ENCODE assay signal across 9 mouse cellular contexts in genomic region chr9:28336511-28337208, GRCm38 (mm10).
DNase-seq lines count a peak whose midpoint lies in the region; ATAC-seq lines count a peak whose summit lies in the region.
"Had no signal": no experiment of that assay in that cellular context is flagged by ENCODE, and none has a peak within 500 bp of the region (broad histone marks: within the 10 kb centered on the region; RNA-seq: fewer than 3 reads in every experiment).

No protein-coding gene starts in this region.

- intact Hi-C loops in heart, postnatal 25 days (cut with DNase I): no loop called here

- no peaks in the 10 kb centered on the region for H3K36me3 ChIP-seq in heart, embryonic 10.5 days
- no peaks in the 10 kb centered on the region for H3K36me3 ChIP-seq in hindbrain, embryonic 12.5 days
- H3K36me3 ChIP-seq: limb, embryonic 15.5 days had no signal

- H3K9me3 ChIP-seq in heart, embryonic 10.5 days: no peaks in the 10 kb centered on the region
- no peaks in the 10 kb centered on the region for H3K9me3 ChIP-seq in hindbrain, embryonic 12.5 days (replicated peaks)
- H3K9me3 ChIP-seq: limb, embryonic 15.5 days had no signal

- peaks cover 4% of the 10 kb centered on the region; the same call in 1 of the 2 replicates for H3K4me1 ChIP-seq in heart, embryonic 10.5 days
- H3K4me1 ChIP-seq in hindbrain, embryonic 12.5 days: no peaks in the 10 kb centered on the region; the same call in 1 of the 2 replicates
- H3K4me1 ChIP-seq: limb, embryonic 15.5 days had no signal

- H3K27ac ChIP-seq in heart, embryonic 10.5 days: no peak overlapping the region
- H3K27ac ChIP-seq in hindbrain, embryonic 12.5 days: no peak overlapping the region
- H3K27ac ChIP-seq: limb, embryonic 15.5 days had no signal

- WGBS in heart, embryonic 10.5 days: 50% methylated on average over 10 of the region's 10 CpGs
- WGBS in hindbrain, embryonic 12.5 days: 31% methylated on average over 10 of the region's 10 CpGs

- H3K27me3 ChIP-seq in heart, embryonic 10.5 days (ENCODE audit: insufficient read depth, poor library complexity, severe bottlenecking): no peaks in the 10 kb centered on the region
- H3K27me3 ChIP-seq in hindbrain, embryonic 12.5 days: no peaks in the 10 kb centered on the region
- H3K27me3 ChIP-seq: limb, embryonic 15.5 days had no signal

- peak; percentile 69 for ATAC-seq in hindbrain, embryonic 12.5 days (ENCODE audit: low FRiP score)

- peak overlapping the region; percentile 24; the same call in 1 of the 2 replicates for H3K4me3 ChIP-seq in heart, embryonic 10.5 days
- no peak overlapping the region for H3K4me3 ChIP-seq in hindbrain, embryonic 12.5 days
- H3K4me3 ChIP-seq: limb, embryonic 15.5 days had no signal

- DNase-seq in heart, embryonic 10.5 days (ENCODE audit: low spot score): no peak
- no peak for DNase-seq in heart, postnatal 25 days (ENCODE audit: low spot score)
- DNase-seq in embryo, embryonic 11 days: peak; percentile 25
- DNase-seq in mesoderm, embryonic 11.5 days (ENCODE audit: low read depth, low spot score): peak; percentile 15
- no peak for DNase-seq in adrenal gland, adult 2 months
- DNase-seq in gastrocnemius, postnatal 4 days (ENCODE audit: low spot score in 2 of 2): no peak
- no peak for DNase-seq in urinary bladder, postnatal 25 days (ENCODE audit: low spot score)

- no peak overlapping the region for H3K9ac ChIP-seq in hindbrain, embryonic 12.5 days
- H3K9ac ChIP-seq: limb, embryonic 15.5 days had no signal

- H3K4me2 ChIP-seq in hindbrain, embryonic 12.5 days (replicated peaks): peak overlapping the region; percentile 31
- H3K4me2 ChIP-seq: limb, embryonic 15.5 days had no signal

Comparison
In these comparisons a context has a peak if more than half of its experiments do, and no peak if none do; other contexts are left out.
1. DNase-seq: peak in embryo, embryonic 11 days (single experiment) and mesoderm, embryonic 11.5 days (single experiment); none in heart, embryonic 10.5 days (single experiment), heart, postnatal 25 days (single experiment), adrenal gland, adult 2 months (single experiment), gastrocnemius, postnatal 4 days (0 of 2) and urinary bladder, postnatal 25 days (single experiment).